In genomic region chr2:151626296-151626695, GRCm38 (mm10) we compare ENCODE assay signal across 23 mouse cellular contexts. TPM values are rescaled to one million over a fixed set of nuclear protein-coding genes. Genes with fewer than 3 reads are reported as not detected.
"Had no signal": no experiment of that assay in that cellular context is flagged by ENCODE, and none has a peak within 500 bp of the region (broad histone marks: within the 10 kb centered on the region; RNA-seq: fewer than 3 reads in every experiment).

No protein-coding gene starts in this region.

- H3K4me1 ChIP-seq: lung, embryonic 15.5 days; stomach, embryonic 15.5 days had no signal

- H3K9me3 ChIP-seq: lung, embryonic 15.5 days; midbrain, embryonic 13.5 days; midbrain, embryonic 15.5 days; neural tube, embryonic 12.5 days; stomach, embryonic 15.5 days had no signal

- H3K4me3 ChIP-seq: lung, embryonic 15.5 days; megakaryocyte, embryonic 14.5 days; midbrain, embryonic 13.5 days; midbrain, embryonic 15.5 days; neural tube, embryonic 12.5 days; stomach, embryonic 15.5 days had no signal

- H3K27me3 ChIP-seq: midbrain, embryonic 15.5 days had no signal

- H3K27ac ChIP-seq: lung, embryonic 15.5 days; macrophage; midbrain, embryonic 13.5 days; midbrain, embryonic 15.5 days; neural tube, embryonic 12.5 days; stomach, embryonic 15.5 days; stomach, postnatal 0 days had no signal

- H3K36me3 ChIP-seq: lung, embryonic 15.5 days; midbrain, embryonic 13.5 days; midbrain, embryonic 15.5 days; neural tube, embryonic 12.5 days; stomach, embryonic 15.5 days had no signal

- DNase-seq: liver, postnatal 0 days; lung, adult 2 months; lung, postnatal 14 days; lung, postnatal 36 days; thymus, adult 2 months; thymus, postnatal 25 days; thymus, postnatal 4 days had no signal

RNA-seq across cellular contexts. Expression of gene Snph, which starts 6.1 kb away (rescaled TPM):
- total RNA-seq: megakaryocyte progenitor cell, adult 5-6 weeks; monocyte, adult 5-6 weeks; neutrophil, adult 5-6 weeks had no signal
- polyA plus RNA-seq: liver, postnatal 0 days; macrophage had no signal

RNA-seq across cellular contexts. Expression of gene Rad21l, which starts 42.0 kb away (rescaled TPM):
- total RNA-seq: megakaryocyte progenitor cell, adult 5-6 weeks; monocyte, adult 5-6 weeks; neutrophil, adult 5-6 weeks had no signal
- polyA plus RNA-seq: liver, postnatal 0 days; lung, adult 2 months; lung, postnatal 0 days; macrophage; midbrain, embryonic 11.5 days; midbrain, embryonic 13.5 days; spleen, adult 2 months; stomach, embryonic 15.5 days; stomach, postnatal 0 days; thymus, adult 2 months; urinary bladder, adult 2 months had no signal

RNA-seq across cellular contexts. Expression of gene Sdcbp2, which starts 53.9 kb away (rescaled TPM):
- total RNA-seq: midbrain, postnatal 0 days had no signal
- polyA plus RNA-seq: macrophage had no signal
